Mouse (Mus musculus) heart, adult 10 weeks (tissue): ENCODE results near the gene Vmn2r74. TPM values are rescaled to one million over a fixed set of nuclear protein-coding genes. Genes with fewer than 3 reads are reported as not detected.

ENCODE experiments used
- polyA plus RNA-seq: library from polyadenylated mRNA; stranded (reverse); fragments of 350-450 nt; fragmentation: Illumina TruSeq; extraction: RNeasy Lipid Tissue Mini Kit (QIAGEN cat#74804); gene quantifications from one replicate; pipeline ENCODE4 v1.2.3, GENCODE M21; 2014; ENCODE audit warnings: low read depth, low replicate concordance

The Vmn2r74 gene
- not detected for polyA plus RNA-seq

DNA sequence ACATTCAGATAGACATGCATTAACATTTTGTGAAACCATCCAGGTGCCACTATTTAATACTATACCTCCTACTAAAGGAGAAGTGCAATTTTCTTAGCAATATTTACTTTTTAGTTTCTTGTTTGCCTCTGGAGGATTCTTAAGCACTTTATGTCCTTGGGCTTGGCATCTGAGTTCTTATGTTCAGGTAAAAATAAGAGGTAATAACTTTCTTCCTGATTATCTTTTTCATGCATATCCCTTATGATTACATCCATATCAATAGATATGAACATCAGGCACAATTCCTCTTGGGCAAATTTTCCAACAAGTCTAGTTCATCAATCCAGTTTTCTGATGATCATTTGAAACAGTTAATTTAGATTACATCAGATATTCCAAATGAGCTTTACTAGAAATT lies at the start of gene Vmn2r74:
Gene Vmn2r74, minus strand, starts transcription at position 101 of the 400 bp plus-strand sequence.

Other genes with a start within 250 kb of the Vmn2r74 start
- not detected for gene Vmn2r72, start 206.5 kb downstream of the Vmn2r74 start, polyA plus RNA-seq
- not detected for gene Vmn2r73, start 85.4 kb downstream of the Vmn2r74 start, polyA plus RNA-seq
- gene Vmn2r75, start 210.1 kb upstream of the Vmn2r74 start, polyA plus RNA-seq: not detected